ENCODE assay signal across 13 mouse cellular contexts in genomic region chr4:118016323-118016911, GRCm38 (mm10).
A peak's percentile ranks its signal among the peaks of the same experiment; 100 is the strongest.
DNase-seq lines count a peak whose midpoint lies in the region; ATAC-seq and TF ChIP-seq lines count a peak whose summit lies in the region.
"Had no signal": no experiment of that assay in that cellular context is flagged by ENCODE, and none has a peak within 500 bp of the region (broad histone marks: within the 10 kb centered on the region; RNA-seq: fewer than 3 reads in every experiment).

No protein-coding gene starts in this region.

- H3K36me3 ChIP-seq in lung, embryonic 16.5 days (ENCODE audit: control insufficient read depth, insufficient read depth, low read length): no peaks in the 10 kb centered on the region
- H3K36me3 ChIP-seq: forebrain, embryonic 15.5 days had no signal

- TF ChIP-seq POLR2A in lung, adult 2 months (IDR thresholded peaks at IDR 0.05; ENCODE audit: borderline replicate concordance, extremely low read depth, low read depth, low read length): no peak

- peak; percentile 71 for ATAC-seq in lung, embryonic 16.5 days (ENCODE audit: low read depth)
- ATAC-seq in common myeloid progenitor, adult 5-6 weeks (replicated peaks; ENCODE audit: low read depth, poor library complexity, severe bottlenecking): 0 out of 2 replicates have a peak, but pooled peaks have one; percentile 22
- ATAC-seq in frontal cortex, adult (ENCODE audit: low TSS enrichment): no peak
- ATAC-seq: activated CD4-positive, CD25-positive, alpha-beta regulatory T cell, adult 4 months; forebrain, embryonic 15.5 days had no signal

- no peak for DNase-seq in gastrocnemius, adult 2 months
- DNase-seq in gastrocnemius, postnatal 14 days: no peak
- no peak for DNase-seq in lung, adult 2 months
- DNase-seq in lung, postnatal 36 days: peak; percentile 37
- DNase-seq in retina, postnatal 1 day: no peak
- DNase-seq: kidney, postnatal 25 days had no signal

- H3K4me1 ChIP-seq in lung, embryonic 16.5 days (replicated peaks; ENCODE audit: control insufficient read depth, insufficient read depth, low read length): peaks cover 15% of the 10 kb centered on the region
- peaks cover 6% of the 10 kb centered on the region for H3K4me1 ChIP-seq in lung, adult 2 months (ENCODE audit: control insufficient read depth, insufficient read depth, low read length)

- intact Hi-C loops in gastrocnemius, adult 2 months (cut with DNase I): no loop called here
- intact Hi-C loops in gastrocnemius, postnatal 14 days (cut with DNase I; ENCODE audit: low total_unique reads): no loop called here

- H3K27ac ChIP-seq in gastrocnemius, adult 2 months: peak overlapping the region; percentile 84
- no peak overlapping the region for H3K27ac ChIP-seq in lung, embryonic 16.5 days (ENCODE audit: low read length)
- H3K27ac ChIP-seq: forebrain, embryonic 15.5 days; heart, embryonic 13.5 days; liver, embryonic 14.5 days had no signal

- no peaks in the 10 kb centered on the region for H3K27me3 ChIP-seq in lung, embryonic 16.5 days (ENCODE audit: control insufficient read depth, insufficient read depth, low read depth, low read length)
- H3K27me3 ChIP-seq: forebrain, embryonic 15.5 days; heart, embryonic 13.5 days had no signal

- WGBS in lung, embryonic 16.5 days: 47% methylated on average over 10 of the region's 10 CpGs
- 50% methylated on average over 10 of the region's 10 CpGs for WGBS in lung, adult 2 months

- TF ChIP-seq CTCF in gastrocnemius, adult 2 months (IDR thresholded peaks at IDR 0.05): no peak
- no peak for TF ChIP-seq CTCF in lung, adult 2 months (IDR thresholded peaks at IDR 0.05; ENCODE audit: insufficient read depth, low read length)

- no peak overlapping the region for H3K4me2 ChIP-seq in lung, embryonic 16.5 days (ENCODE audit: low read depth, low read length)
- H3K4me2 ChIP-seq: forebrain, embryonic 15.5 days; heart, embryonic 13.5 days had no signal

- H3K9me3 ChIP-seq in lung, embryonic 16.5 days (ENCODE audit: control insufficient read depth, low read length): no peaks in the 10 kb centered on the region
- H3K9me3 ChIP-seq: forebrain, embryonic 15.5 days; heart, embryonic 13.5 days had no signal

- no peak overlapping the region for H3K4me3 ChIP-seq in gastrocnemius, adult 2 months
- H3K4me3 ChIP-seq in lung, embryonic 16.5 days (ENCODE audit: low read length): no peak overlapping the region
- H3K4me3 ChIP-seq in lung, adult 2 months (replicated peaks; ENCODE audit: extremely low read depth, low read depth, low read length): no peak overlapping the region
- H3K4me3 ChIP-seq: forebrain, embryonic 15.5 days; heart, embryonic 13.5 days had no signal

- no peak overlapping the region for H3K9ac ChIP-seq in lung, embryonic 16.5 days (ENCODE audit: low read length)
- H3K9ac ChIP-seq: forebrain, embryonic 15.5 days; heart, embryonic 13.5 days; liver, embryonic 14.5 days had no signal
